Mouse (Mus musculus) intestine, embryonic 14.5 days (tissue): Measurements from ENCODE around the gene Tacc2. TPM values are rescaled to one million over a fixed set of nuclear protein-coding genes. Genes with fewer than 3 reads are reported as not detected.

ENCODE experiments used
- ATAC-seq: fragments of 200-750 bp; cut with Nextera tagmentation; replicated peaks from 2 replicates; pipeline ENCODE4 v1.8.0; 2017; ENCODE audit warnings: low read depth, moderate number of reproducible peaks, moderate TSS enrichment, moderate library complexity; ENCODE audit not compliant: low FRiP score, low TSS enrichment
- DNase-seq: peaks from one replicate; pipeline ENCODE4 v3.0.0-alpha.2; 2018; ENCODE audit warnings: low spot score
- H3K27ac ChIP-seq: fragments of 300-500 bp; sonication (generic); 2 replicates; pipeline ENCODE4 v1.5.1; 2014; ENCODE audit warnings: low read depth, mild to moderate bottlenecking, control low read depth
- H3K27me3 ChIP-seq: fragments of 300-500 bp; sonication (generic); replicated peaks from 2 replicates; pipeline ENCODE4 v1.6.1; 2014; ENCODE audit warnings: low read length, control low read depth; ENCODE audit not compliant: control insufficient read depth, insufficient read depth
- H3K36me3 ChIP-seq: fragments of 300-500 bp; sonication (generic); 2 replicates; pipeline ENCODE4 v1.6.1; 2014; ENCODE audit warnings: low read length, control low read depth; ENCODE audit not compliant: control insufficient read depth, insufficient read depth
- H3K4me1 ChIP-seq: fragments of 300-500 bp; sonication (generic); replicated peaks from 2 replicates; pipeline ENCODE4 v1.6.1; 2014; ENCODE audit warnings: low read length, control low read depth, mixed read lengths; ENCODE audit not compliant: control insufficient read depth, insufficient read depth
- H3K4me2 ChIP-seq: fragments of 300-500 bp; sonication (generic); 2 replicates; pipeline ENCODE4 v1.6.1; 2014; ENCODE audit warnings: low read length
- H3K4me3 ChIP-seq: fragments of 300-500 bp; sonication (generic); 2 replicates; pipeline ENCODE4 v1.5.1; 2014; ENCODE audit warnings: low read depth, low read length, control low read depth, mixed read lengths
- H3K9ac ChIP-seq: fragments of 300-500 bp; sonication (generic); 2 replicates; pipeline ENCODE4 v1.6.1; 2014; ENCODE audit warnings: mild to moderate bottlenecking, low read length
- H3K9me3 ChIP-seq: fragments of 300-500 bp; sonication (generic); 2 replicates; pipeline ENCODE4 v1.6.1; 2016; ENCODE audit warnings: low read length, control low read depth; ENCODE audit not compliant: control insufficient read depth
- WGBS: fragments of 180-500 bp; shearing (Covaris S2); extraction: QIAGEN DNeasy Blood & Tissue Kit; methylation state at CpG from one replicate; pipeline ENCODE4 v1.1.7; 2014; 5-methylcytosine and 5-hydroxymethylcytosine counted together
- polyA plus RNA-seq: library from polyadenylated mRNA; unstranded; fragments of >200 nt; fragmentation: Nextera tagmentation; extraction: Ambion mirVana; gene quantifications from 2 replicates; pipeline ENCODE4 v1.2.1, GENCODE M21; 2014

Gene Tacc2
- polyA plus RNA-seq, 1 experiment from 2014 or later, result 33.7 TPM

DNA sequence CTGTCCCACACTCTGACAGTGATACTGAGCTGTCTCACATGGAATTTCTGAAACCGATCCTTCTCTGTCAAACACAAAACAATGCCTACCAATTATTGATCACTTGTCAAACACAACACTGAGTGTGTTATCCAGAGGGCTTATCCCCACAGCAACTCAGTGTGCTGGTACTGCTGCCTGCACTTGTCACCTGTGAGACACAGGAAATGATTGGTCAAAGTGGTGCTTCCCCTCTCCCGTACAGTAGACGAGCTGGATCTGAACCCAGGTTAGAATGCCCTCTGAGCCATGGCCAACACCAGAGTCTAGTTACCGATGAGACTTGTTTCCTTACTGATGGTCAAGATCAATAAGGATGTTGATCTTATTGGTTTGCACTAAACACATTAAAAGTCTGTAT, 224.6 kb downstream of the Tacc2 start:
- WGBS, result 85% methylated on average over 4 of the region's 4 CpGs
- Histone ChIP-seq H3K4me3 (no peak overlapping the region), H3K36me3 (no peaks in the 10 kb centered on the region), H3K27me3 (no peaks in the 10 kb centered on the region), H3K4me2 (no peak overlapping the region), H3K27ac (no peak overlapping the region), H3K9ac (no peak overlapping the region), H3K4me1 (no peaks in the 10 kb centered on the region), H3K9me3 (no peaks in the 10 kb centered on the region)
- DNase-seq, result no peak
- ATAC-seq, result no peak

DNA sequence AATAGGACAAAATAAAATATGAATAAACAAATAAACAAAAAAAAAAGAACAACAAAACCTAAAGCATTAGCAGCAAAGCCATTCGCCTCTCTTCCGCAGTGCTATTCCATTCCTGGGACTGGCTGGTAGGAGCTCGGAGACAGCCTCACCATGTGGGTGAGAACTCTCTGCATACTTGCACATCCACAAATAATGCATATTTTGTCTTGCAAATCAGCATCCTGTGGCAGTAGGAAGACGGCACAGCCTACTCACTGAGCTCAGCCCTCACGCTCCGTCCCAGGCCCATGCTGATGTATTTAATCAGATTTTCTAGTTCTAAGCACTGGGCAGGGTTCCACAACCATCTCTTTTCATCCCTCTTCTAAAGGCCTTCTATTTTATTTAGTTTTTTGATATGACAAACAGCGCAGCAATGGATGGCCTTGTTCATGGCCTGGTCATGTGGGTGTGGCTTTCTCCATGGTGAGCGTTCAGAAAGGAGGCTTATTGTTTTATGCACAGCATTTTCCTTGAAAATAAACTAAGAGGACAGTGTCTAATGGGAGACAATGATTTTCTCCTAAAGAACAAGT, 226.1 kb downstream of the Tacc2 start:
- ATAC-seq, result no peak
- DNase-seq, result no peak
- 86% methylated on average over 8 of the region's 8 CpGs for WGBS

DNA sequence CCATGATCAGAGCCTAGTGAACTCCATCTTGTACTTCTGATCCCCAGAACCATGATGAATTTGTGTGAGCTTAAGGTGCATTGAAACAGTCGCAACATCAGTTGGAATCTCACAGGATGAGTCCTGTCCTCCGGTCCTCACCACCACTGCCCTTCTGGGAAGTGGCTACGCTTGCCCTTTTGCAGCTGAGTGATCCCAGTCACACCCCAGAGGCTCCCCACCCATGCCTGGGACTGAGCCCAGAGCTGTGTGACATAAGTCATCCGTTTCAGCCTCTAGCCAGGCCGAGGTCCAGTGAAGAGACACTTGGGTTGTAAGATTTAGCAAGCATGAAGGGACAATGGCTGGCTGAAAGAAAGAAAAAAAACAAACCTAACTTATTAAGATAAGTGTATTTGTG, 227.8 kb downstream of the Tacc2 start:
- WGBS, result 83% methylated on average over 5 of the region's 5 CpGs

More for the DNA sequence above, 226.1 kb downstream of the Tacc2 start:
- Histone ChIP-seq H3K27ac (no peak overlapping the region), H3K36me3 (no peaks in the 10 kb centered on the region), H3K4me2 (no peak overlapping the region), H3K9ac (no peak overlapping the region), H3K4me1 (peaks cover 10% of the 10 kb centered on the region), H3K27me3 (no peaks in the 10 kb centered on the region), H3K4me3 (no peak overlapping the region), H3K9me3 (no peaks in the 10 kb centered on the region)

DNA sequence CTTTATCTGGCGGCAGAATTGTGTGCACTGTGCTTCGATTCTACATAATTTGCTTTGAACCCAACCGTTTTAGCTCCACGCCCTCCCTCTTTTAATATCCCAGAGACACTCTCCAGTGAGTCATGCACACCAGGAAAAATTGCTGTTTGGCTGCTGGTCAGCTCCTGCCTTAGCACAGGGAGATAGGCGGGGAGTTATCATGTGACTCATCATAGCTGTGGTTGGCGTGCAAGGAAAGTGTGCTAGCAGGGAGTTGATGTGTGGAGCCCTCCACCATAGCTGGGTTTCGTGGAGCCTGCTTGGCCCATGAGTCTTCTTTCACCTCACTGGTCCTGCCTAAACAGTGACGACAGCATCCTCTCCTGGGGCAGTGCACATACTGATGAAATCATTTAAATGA, 230.5 kb downstream of the Tacc2 start:
- no peaks in the 10 kb centered on the region for H3K27me3 ChIP-seq
- no peak for DNase-seq

More for the DNA sequence above, 227.8 kb downstream of the Tacc2 start:
- peaks cover 17% of the 10 kb centered on the region for H3K4me1 ChIP-seq
- no peak overlapping the region for H3K27ac ChIP-seq
- no peaks in the 10 kb centered on the region for H3K27me3 ChIP-seq
- no peak for ATAC-seq
- no peaks in the 10 kb centered on the region for H3K36me3 ChIP-seq
- H3K4me3 ChIP-seq, result no peak overlapping the region
- H3K9me3 ChIP-seq, result no peaks in the 10 kb centered on the region
- H3K9ac ChIP-seq, result no peak overlapping the region
- H3K4me2 ChIP-seq, result no peak overlapping the region
- no peak for DNase-seq

DNA sequence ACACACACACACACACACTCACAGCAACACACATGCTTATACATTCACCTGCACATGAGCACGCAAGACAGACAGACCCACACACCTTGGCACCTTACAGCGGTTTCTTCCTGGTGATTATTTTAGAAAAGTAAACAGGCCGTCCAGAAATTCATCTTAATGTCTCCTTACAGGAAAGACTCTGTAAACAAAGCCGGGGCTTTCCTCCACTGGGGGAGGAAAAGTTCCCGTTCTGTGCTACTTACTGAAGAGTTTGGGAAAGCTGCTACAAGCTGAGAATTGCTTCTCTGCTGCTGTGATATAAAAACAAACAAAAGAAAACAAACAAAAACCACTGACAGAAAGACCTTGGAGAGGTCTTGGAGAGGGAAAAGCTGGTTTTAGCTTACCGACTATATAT, 231.5 kb downstream of the Tacc2 start:
- H3K9me3 ChIP-seq, result no peaks in the 10 kb centered on the region
- no peak overlapping the region for H3K4me3 ChIP-seq
- ATAC-seq (no peak), DNase-seq (no peak)
- no peak overlapping the region for H3K4me2 ChIP-seq
- WGBS, result 23% methylated on average over 6 of the region's 6 CpGs
- H3K27ac ChIP-seq, result no peak overlapping the region
- no peaks in the 10 kb centered on the region for H3K36me3 ChIP-seq
- peaks cover 17% of the 10 kb centered on the region for H3K4me1 ChIP-seq
- H3K27me3 ChIP-seq, result no peaks in the 10 kb centered on the region
- no peak overlapping the region for H3K9ac ChIP-seq

More for the DNA sequence above, 230.5 kb downstream of the Tacc2 start:
- H3K9ac ChIP-seq, result no peak overlapping the region
- WGBS, result 55% methylated on average over 8 of the region's 8 CpGs
- no peaks in the 10 kb centered on the region for H3K36me3 ChIP-seq
- 0 out of 2 replicates have a peak, but pooled peaks have one; percentile 23 for ATAC-seq
- H3K27ac ChIP-seq, result no peak overlapping the region
- no peak overlapping the region for H3K4me3 ChIP-seq
- no peak overlapping the region for H3K4me2 ChIP-seq
- H3K4me1 ChIP-seq, result peaks cover 17% of the 10 kb centered on the region
- no peaks in the 10 kb centered on the region for H3K9me3 ChIP-seq

DNA sequence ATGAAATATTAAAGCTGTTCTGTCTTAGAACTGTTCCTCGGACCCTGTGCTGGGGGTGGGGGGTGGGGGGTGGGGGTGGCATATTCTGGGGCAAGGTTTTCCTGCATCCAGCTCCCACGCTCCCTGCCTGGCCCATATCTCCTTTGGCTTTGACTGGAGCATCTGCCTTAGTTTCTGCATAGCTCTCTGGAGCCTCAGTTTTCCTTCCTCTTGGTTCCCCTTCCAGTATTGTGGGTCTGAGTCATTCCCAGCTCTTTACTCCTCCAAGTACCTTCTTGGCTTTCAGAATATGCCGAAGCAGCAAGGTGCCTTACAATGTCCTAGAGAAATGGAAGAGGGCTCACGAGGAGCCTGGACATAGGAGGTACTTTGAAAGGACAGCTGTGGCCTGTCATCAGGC, 233.0 kb downstream of the Tacc2 start:
- 67% methylated on average over 4 of the region's 4 CpGs for WGBS

DNA sequence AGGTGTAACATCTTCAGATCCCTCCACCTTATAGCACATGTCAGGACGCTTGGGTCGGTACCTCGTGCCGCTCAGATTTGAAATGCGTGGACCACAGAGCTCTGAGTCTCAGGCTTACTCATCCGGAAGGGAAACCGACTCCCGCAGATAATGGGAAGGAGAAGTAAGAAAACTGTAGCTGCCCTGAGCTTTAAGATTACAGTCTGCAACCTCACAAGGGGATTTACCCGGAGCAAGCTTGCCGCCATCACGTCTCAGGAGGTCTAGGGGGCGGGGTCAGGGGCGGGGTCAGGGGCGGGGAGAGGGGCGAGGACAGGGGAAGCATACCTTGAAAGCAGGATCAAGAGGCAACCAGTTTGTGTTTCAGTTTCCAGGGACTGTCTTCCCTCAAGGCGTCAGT, 235.2 kb downstream of the Tacc2 start:
- no peak for DNase-seq

More for the DNA sequence above, 233.0 kb downstream of the Tacc2 start:
- H3K27me3 ChIP-seq, result no peaks in the 10 kb centered on the region
- no peaks in the 10 kb centered on the region for H3K36me3 ChIP-seq
- H3K9me3 ChIP-seq, result no peaks in the 10 kb centered on the region
- no peak overlapping the region for H3K4me2 ChIP-seq
- H3K27ac ChIP-seq, result no peak overlapping the region
- no peak overlapping the region for H3K9ac ChIP-seq
- DNase-seq (no peak), ATAC-seq (no peak)
- no peak overlapping the region for H3K4me3 ChIP-seq
- H3K4me1 ChIP-seq, result peaks cover 17% of the 10 kb centered on the region

More for the DNA sequence above, 235.2 kb downstream of the Tacc2 start:
- no peak for ATAC-seq
- H3K36me3 ChIP-seq, result no peaks in the 10 kb centered on the region
- H3K9me3 ChIP-seq, result no peaks in the 10 kb centered on the region
- no peak overlapping the region for H3K4me3 ChIP-seq
- H3K9ac ChIP-seq, result no peak overlapping the region
- peaks cover 16% of the 10 kb centered on the region for H3K4me1 ChIP-seq
- H3K27ac ChIP-seq, result no peak overlapping the region
- no peak overlapping the region for H3K4me2 ChIP-seq
- WGBS, result 42% methylated on average over 16 of the region's 16 CpGs
- H3K27me3 ChIP-seq, result no peaks in the 10 kb centered on the region

Other genes with a start within 250 kb of the Tacc2 start
- gene Ate1, start 57.1 kb upstream of the Tacc2 start, polyA plus RNA-seq, result 63.1 and 64.2 TPM in 2 replicates
- gene Nsmce4a, start 4.3 kb upstream of the Tacc2 start, polyA plus RNA-seq, result 173 and 178 TPM in 2 replicates
- gene Btbd16, start 196.6 kb downstream of the Tacc2 start, polyA plus RNA-seq, result 0.07 and 0.09 TPM in 2 replicates